Mouse (Mus musculus): ENCODE results near the gene Cnpy3.
"Not testable (repeated sequence)": the region's sequence is repeated elsewhere in the genome, so short reads cannot be mapped to it uniquely, and the experiment has no call there.

Gene Cnpy3

GRCm38 (mm10) chr17:46751794-46752556, at the start of gene Cnpy3:
Gene Cnpy3 (minus strand): TSS chr17:46752214.
- DNase-seq = peak; percentile 98

- no peak for DNase-seq
These were observed 49.7 kb upstream of the Cnpy3 start for GRCm38 (mm10) chr17:46801761-46802160.

GRCm38 (mm10) chr17:46799680-46800079, 47.7 kb upstream of the Cnpy3 start:
- DNase-seq = no peak

- DNase-seq = no peak
These were observed 45.4 kb upstream of the Cnpy3 start for GRCm38 (mm10) chr17:46797386-46797785.

- DNase-seq = no peak
These were observed 44.7 kb upstream of the Cnpy3 start for GRCm38 (mm10) chr17:46796743-46797142.

- DNase-seq = no peak
These were observed 40.9 kb upstream of the Cnpy3 start for GRCm38 (mm10) chr17:46792963-46793362.

GRCm38 (mm10) chr17:46787974-46788373, 36.0 kb upstream of the Cnpy3 start:
- not testable (repeated sequence) for DNase-seq

GRCm38 (mm10) chr17:46786952-46787351, 34.9 kb upstream of the Cnpy3 start:
- DNase-seq = no peak

- no peak for DNase-seq
These were observed 31.2 kb upstream of the Cnpy3 start for GRCm38 (mm10) chr17:46783222-46783565.

GRCm38 (mm10) chr17:46782341-46783221, 30.6 kb upstream of the Cnpy3 start, which contains the start of gene Rpl7l1:
Gene Rpl7l1 (minus strand): TSS chr17:46782672.
- DNase-seq = peak; percentile 94

- peak; percentile 46 for DNase-seq
These were observed 29.9 kb upstream of the Cnpy3 start for GRCm38 (mm10) chr17:46781876-46782275.

GRCm38 (mm10) chr17:46776087-46776486, 24.1 kb upstream of the Cnpy3 start:
- no peak for DNase-seq

- DNase-seq = no peak
These were observed 23.1 kb upstream of the Cnpy3 start for GRCm38 (mm10) chr17:46775070-46775469.

- DNase-seq = no peak
These were observed 22.1 kb upstream of the Cnpy3 start for GRCm38 (mm10) chr17:46774131-46774472.

- DNase-seq = peak; percentile 42
These were observed 21.5 kb upstream of the Cnpy3 start for GRCm38 (mm10) chr17:46773278-46774130.

- DNase-seq = peak; percentile 89
These were observed 20.6 kb upstream of the Cnpy3 start, which contains the start of gene 2310039H08Rik for GRCm38 (mm10) chr17:46772404-46773277. Gene 2310039H08Rik (plus strand): TSS chr17:46772635.

- no peak for DNase-seq
These were observed 20.0 kb upstream of the Cnpy3 start for GRCm38 (mm10) chr17:46772038-46772403.

- DNase-seq = no peak
These were observed 19.6 kb upstream of the Cnpy3 start for GRCm38 (mm10) chr17:46771616-46772015.

GRCm38 (mm10) chr17:46771025-46771424, 19.0 kb upstream of the Cnpy3 start:
- DNase-seq = no peak

- no peak for DNase-seq
These were observed 18.5 kb upstream of the Cnpy3 start for GRCm38 (mm10) chr17:46770546-46770945.

- no peak for DNase-seq
These were observed 15.9 kb upstream of the Cnpy3 start for GRCm38 (mm10) chr17:46767868-46768267.

GRCm38 (mm10) chr17:46764916-46765315, 12.9 kb upstream of the Cnpy3 start:
- not testable (repeated sequence) for DNase-seq
